Mouse (Mus musculus): ENCODE measurements around the gene Zfp341.
A peak's percentile ranks its signal among the peaks of the same experiment; 100 is the strongest.

Zfp341 gene

DNA sequence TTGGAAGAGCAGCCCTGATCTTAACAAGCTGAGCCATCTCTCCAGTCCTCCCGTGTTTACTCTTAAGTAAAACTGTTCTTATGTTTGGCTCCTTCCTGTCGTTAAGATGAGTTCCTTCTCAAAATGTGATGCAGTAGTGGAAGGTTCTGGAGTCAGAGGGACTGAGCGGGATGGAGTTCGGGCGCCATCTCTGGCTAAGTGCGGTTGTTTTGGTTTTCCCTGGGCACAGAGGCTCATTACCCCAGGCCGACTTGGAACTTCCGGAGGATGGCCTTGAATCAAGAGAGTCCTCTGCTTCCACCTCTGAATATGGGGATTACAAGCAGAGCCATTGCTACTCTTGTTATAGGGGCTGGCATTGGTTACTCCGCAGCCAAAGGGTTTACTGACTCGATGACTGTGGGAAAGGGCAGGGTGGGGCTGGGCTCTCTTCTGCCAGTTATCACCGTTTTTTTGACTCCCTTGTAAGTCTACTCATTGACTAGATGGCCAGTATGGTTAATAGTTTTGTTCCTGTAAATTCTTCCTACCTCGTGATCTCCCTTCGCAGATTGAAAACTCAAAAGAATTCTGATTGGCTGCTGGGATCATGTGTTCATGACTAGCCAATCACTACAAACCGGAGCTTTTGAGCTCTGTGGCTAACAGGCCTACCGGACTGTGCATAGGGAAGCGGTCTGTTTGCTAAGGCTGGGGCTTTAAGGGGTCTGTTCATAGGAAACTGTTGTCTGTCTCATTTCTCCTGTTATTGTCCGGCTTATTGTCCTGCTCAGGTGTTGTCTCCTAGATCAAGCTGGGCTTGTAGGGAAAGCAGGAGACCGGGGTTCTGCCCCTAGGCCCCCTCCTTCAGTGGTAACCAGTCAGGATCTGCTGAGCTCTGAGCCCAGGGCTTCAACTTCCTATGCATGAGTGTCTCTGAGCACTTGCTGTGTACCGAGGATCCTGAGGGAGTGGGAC lies 63.8 kb downstream of the Zfp341 start:
- DNase-seq (ENCODE audit: low spot score): peak; percentile 88

DNA sequence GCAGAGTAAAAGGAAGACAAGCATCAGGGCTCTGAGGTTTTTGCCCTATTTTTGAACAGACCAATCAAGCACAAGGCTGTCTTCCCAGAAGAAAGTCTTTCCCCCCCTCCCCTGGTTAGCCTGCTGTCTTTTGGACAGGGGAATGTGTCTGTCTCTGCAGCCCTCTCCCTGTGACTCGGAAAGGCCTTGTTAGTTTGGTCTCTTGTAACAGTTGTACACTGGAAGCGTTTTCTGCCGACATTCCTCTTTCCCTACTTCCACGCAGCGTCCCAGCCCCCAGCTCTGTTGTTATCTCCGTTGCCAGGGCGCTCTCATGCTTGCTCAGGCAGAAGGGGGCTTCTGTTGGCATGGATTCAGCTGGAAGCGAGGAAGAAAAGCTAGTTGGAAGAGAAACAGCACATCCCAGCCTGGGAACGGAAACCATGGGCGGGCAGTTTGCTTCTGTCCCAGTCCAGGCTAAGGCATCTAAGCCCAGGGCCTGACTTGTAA lies 64.6 kb downstream of the Zfp341 start:
- DNase-seq (ENCODE audit: low spot score): peak; percentile 84

DNA sequence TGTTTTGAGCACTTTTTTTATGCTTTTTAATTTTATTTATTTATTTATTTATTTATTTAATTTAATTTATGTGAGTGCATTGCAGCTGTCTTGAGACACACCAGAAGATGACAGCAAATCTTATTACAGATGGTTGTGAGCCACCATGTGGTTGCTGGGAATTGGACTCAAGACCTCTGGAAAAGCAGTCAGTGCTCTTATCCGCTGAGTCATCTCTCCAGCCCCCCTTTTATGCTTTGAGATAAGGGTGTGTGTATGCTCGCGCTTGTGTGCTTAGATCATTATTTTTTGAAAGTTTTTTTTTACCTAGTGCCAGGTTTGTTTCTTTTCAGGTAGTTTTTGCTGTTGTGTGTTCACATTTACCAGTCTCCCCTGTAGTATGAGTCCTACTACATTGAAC lies 65.9 kb downstream of the Zfp341 start:
- no peak for DNase-seq (ENCODE audit: low spot score)

DNA sequence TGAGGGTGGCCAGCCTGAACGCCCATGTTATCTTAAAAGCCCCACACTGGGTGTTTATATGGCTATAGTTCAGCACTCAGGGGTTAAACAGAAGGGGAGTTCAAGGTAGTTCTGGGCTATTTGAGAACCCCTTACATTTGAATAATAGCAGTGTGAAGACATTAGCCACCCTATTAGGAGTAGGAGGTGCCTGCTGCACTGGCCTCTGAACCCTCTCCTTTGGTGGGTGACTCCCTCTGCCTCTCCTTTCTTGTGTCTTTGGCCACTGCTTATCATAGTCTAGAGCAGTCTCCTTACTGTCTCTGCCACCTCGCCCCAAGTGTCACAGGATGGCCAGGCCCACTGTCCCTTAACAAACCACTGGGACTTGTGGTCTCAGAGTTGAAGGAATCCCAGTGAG lies 67.2 kb downstream of the Zfp341 start:
- no peak for DNase-seq (ENCODE audit: low spot score)

DNA sequence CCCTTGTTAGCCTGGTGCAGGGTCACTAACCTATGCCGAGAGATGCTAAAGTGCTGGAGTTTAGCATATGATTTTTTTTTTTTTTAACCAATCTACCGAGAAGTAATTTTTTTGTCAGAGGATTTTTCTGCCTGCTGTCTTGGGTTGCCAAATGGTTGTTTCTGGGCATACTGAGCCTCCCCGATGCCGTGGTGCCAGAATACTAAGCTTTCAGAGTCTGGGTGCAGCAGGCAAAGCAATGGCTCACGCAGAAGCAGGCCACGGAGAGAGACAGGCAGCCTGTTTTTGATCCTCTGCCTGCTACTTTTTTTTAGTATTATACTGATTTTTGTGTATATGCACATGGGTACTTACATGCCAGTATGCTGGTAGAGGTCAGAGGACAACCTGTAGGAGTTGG lies 67.8 kb downstream of the Zfp341 start:
- DNase-seq (ENCODE audit: low spot score): no peak

DNA sequence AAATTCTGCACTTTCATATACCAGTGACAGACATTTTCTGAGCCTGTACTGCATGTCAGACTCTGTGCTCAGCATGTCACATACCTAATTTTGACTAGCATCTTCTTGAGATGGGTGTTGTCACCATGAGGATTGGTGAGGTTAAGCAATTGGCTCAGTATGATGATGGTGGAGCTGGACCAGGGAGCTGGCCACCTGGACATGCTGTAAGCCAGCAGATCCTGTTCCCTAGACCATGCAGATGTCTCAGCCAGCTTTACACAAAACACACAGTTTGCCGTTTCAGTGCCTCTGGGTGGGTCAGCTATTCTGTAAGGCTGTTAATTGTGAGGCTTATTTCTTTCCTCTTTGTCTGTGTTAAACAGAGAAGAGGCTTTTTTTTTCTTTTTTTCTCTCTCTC lies 69.6 kb downstream of the Zfp341 start:
- DNase-seq (ENCODE audit: low spot score): no peak

DNA sequence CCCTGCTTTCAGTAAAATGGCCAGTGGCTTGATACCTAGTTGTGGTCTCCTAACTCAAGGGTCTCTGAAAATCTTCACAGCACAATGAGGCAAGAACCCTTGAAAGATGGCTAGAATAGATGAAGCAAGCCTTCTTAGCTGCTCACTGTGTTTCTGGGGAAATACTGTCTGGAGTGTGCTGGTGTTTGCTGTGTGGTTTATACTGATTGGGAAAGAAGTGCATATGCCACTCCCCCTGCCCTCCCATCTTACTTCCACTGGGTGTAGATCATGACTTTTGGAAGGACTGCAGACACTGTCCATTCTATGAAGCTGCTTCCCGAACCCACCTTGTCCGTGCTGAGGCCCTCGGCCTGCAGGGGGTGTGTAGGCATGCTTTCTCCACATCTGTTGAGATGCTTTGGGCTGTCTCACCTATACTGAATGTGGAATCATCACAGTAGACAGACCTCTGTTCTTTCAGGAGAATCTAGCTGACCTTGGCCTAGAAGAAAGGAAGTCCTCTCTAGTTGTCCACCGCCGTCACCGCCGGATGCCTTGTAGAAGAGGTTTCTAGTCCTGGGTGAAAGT lies 71.9 kb downstream of the Zfp341 start:
- no peak for DNase-seq (ENCODE audit: low spot score)

DNA sequence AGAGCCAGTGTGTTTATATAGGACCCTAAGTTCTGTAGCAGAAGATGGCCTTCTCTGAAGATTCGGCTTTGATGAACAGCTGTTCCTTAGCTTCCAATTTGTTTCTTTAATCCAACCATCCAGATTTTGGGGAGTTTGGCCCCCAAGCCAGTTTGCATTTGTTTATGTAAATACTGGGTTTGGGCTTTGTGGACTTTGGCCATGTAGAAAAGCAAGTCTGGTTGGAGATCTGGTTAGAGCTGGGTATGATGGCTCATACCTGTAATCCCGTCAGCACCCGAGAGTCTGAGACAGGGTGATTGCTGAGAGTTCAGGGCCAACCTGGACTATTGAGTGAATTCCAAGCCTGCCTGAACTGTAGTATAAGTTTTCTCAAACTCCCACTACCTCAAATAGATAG lies 72.7 kb downstream of the Zfp341 start:
- DNase-seq (ENCODE audit: low spot score): no peak

DNA sequence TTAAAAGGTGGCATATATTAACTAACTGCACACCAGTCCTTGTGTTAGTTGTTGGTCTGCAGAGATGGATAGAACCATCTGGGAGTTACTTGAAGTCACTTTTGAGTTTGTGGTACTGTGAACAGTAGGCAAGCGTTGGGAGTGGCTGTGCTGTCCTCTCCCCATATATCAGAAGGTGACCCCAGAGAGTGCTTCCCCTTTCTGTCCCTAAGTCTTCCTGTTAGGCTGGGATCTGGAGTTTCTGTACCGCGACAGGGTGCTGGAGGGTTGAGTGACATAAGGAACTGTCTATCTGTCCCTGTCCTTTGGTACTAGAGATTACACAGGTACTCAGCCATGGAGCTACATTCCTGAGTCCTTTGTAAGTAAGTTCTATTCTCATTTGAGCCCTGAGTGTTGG lies 73.7 kb downstream of the Zfp341 start:
- DNase-seq (ENCODE audit: low spot score): no peak

DNA sequence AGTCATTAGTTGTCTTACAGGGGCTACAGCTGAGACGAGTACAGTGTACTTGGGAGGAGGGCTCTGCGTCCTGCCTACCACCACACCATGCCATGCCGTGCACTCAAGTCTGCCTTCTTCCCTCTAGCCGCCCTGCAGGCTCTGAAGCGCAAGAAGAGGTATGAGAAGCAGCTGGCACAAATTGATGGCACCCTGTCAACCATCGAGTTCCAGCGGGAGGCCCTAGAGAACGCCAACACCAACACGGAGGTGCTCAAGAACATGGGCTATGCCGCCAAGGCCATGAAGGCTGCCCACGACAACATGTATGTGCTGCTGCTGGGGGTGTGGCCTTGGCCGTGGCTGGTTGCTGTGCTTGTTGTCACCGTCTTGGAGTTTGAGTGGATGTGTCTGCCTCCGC lies 76.3 kb downstream of the Zfp341 start:
- no peak for DNase-seq (ENCODE audit: low spot score)

DNA sequence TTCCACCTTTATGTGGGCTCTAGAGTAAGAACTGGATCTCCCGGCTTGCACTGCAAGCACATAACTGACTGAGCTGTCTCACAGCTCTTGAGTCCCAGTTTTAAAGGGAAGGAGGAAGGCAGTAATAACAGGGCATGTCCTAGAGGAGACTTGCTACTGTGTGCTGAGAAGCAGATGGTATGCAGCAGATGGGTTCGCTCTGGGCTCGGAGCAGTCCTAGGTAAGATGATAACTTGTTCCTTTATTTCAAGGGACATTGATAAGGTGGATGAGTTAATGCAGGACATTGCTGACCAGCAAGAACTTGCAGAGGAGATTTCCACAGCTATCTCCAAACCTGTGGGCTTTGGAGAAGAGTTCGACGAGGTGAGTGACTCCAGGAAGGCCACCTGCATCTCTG lies 77.9 kb downstream of the Zfp341 start:
- DNase-seq (ENCODE audit: low spot score): no peak

DNA sequence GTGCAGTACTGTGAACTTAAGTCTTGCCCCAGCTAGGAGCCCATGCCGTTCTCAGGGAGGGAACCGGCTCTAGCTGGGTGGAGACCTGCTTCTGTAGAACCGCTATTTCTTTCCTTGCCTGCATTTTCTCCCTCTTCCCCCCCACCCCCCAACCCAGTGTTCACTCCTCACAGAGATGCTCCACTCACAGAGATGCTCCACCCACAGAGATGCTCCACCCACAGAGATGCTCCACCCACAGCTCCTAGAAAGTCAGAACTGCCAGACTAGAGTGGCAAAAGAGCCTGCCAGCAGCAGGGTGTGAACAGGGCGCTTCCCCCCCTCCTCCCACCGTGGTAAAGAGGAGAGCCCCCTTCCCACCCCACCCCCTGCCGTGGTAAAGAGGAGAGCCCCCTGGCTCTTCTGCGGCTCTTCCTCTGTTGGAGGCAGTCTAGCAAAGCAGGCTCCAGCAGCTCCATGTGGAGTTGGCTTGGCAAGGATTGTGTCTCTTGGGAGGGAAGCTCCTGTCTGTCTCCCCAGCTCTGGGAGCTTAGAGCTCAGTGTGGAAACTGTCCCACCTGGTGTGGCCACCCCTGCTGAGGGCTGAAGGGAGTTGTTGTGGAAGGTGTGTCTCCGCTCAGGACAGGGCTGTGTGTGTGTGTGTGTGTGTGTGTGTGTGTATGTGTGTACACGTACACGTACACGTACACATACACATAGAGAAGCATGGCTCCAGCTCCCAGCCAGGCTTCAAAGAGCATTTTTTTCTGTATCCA lies 80.3 kb downstream of the Zfp341 start:
- no peak for DNase-seq (ENCODE audit: low spot score)

DNA sequence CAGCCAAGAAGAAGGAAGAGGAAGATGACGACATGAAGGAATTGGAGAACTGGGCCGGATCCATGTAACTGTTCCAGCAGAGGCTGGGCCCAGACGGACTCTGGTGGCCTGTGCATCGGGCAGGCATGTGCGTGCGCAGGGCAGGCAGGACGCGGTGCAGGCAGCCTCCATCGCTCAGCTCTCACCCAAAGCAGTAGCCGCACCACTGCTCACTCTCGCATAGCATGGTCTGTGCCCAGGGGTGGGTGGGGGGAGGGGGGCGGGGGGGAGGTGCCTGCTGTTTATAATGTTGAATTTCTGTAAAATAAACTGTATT lies 80.8 kb downstream of the Zfp341 start:
- no peak for DNase-seq (ENCODE audit: low spot score)

DNA sequence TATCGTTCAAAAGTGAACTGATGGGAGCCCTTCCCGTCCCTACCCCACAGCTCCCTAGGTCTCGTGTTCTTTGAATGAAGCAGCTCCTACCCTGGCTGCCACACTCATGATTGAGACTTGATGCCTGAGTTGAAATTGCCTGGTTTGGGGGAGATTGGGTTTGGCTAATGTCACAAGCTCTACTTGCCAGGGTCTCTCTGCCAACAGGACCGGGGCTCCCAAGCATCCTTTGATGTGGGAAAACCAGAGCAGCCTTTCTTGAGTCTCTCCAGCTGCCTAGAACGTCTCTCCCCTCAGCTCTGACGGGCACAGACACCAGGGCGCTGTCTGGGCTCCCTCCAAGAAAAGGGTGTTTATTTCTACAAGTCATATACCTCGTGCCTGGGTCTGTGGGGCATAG lies 82.6 kb downstream of the Zfp341 start:
- DNase-seq (ENCODE audit: low spot score): no peak

All from retina, embryonic 14.5 days (tissue).